Mouse (Mus musculus) embryonic fibroblast, embryonic 13.5 days (primary cell): Measurements from ENCODE around the gene R3hcc1l. TPM values are rescaled to one million over a fixed set of nuclear protein-coding genes. Genes with fewer than 3 reads are reported as not detected.

Experiments
- H3K27ac ChIP-seq: 2 replicates; pipeline ENCODE4 v1.5.1; 2012; ENCODE audit warnings: low read length, control low read depth, inconsistent platforms; ENCODE audit not compliant: insufficient read depth
- H3K4me1 ChIP-seq: 2 replicates; pipeline ENCODE4 v1.6.1; 2011; ENCODE audit warnings: low read length; ENCODE audit not compliant: control insufficient read depth, insufficient read depth
- H3K4me3 ChIP-seq: 2 replicates; pipeline ENCODE4 v1.5.1; 2011; ENCODE audit warnings: mild to moderate bottlenecking, control low read depth, low read length; ENCODE audit not compliant: insufficient read depth
- CTCF ChIP-seq: IDR thresholded peaks from 2 replicates; pipeline ENCODE4 v1.5.1; 2011; ENCODE audit warnings: mild to moderate bottlenecking, control low read depth, low read length, moderate library complexity, borderline replicate concordance; ENCODE audit not compliant: insufficient read depth
- POLR2A ChIP-seq: IDR thresholded peaks from 2 replicates; pipeline ENCODE4 v1.6.1; 2011; ENCODE audit warnings: low read depth, mild to moderate bottlenecking, control low read depth, low read length, moderate library complexity
- polyA plus RNA-seq: library from polyadenylated mRNA; stranded (reverse); fragments of >200 nt; gene quantifications from 2 replicates; pipeline ENCODE4 v1.2.4, GENCODE M21; 2011; ENCODE audit warnings: low read depth; ENCODE audit not compliant: missing spikeins, insufficient read length

Gene R3hcc1l
- polyA plus RNA-seq, 1 experiment: 31.8 TPM

- Histone ChIP-seq H3K4me1 (peaks cover 4% of the 10 kb centered on the region; the same call in 1 of the 2 replicates), H3K27ac (no peak overlapping the region), H3K4me3 (no peak overlapping the region)
- TF ChIP-seq POLR2A: no peak
Measured at GRCm38 (mm10) chr19:42611746-42612145, 93.2 kb downstream of the R3hcc1l start.

DNA sequence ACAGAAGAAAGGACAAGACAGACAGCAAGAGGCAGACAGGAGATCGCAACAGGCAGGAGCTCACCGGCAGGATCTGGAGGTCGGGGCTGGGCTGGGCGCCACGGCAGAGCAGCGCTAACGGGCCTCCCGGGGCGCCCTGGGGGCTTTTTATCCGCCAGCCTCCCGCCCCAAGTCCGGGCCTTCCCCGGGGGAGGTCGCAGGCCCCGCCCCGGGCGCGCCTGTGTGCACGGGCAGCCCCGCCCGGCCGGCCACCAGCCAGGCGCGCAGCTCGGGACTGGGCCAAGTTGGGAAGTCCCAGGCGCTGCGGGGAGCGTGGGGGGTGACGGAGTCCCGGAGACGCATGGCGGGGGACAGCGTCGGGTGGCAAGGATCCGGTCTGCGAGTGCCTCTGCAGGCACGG is 94.1 kb downstream of the R3hcc1l start, which contains the start of gene Loxl4:
TSS of gene Loxl4 (minus strand) at position 160 of the 400 bp plus-strand sequence.
- peaks cover 4% of the 10 kb centered on the region; the same call in 1 of the 2 replicates for H3K4me1 ChIP-seq
- no peak for TF ChIP-seq CTCF
- peak; percentile 56 for TF ChIP-seq POLR2A
- peak within 1 kb of the TSS; percentile 48 for H3K4me3 ChIP-seq
- H3K27ac ChIP-seq: peak within 1 kb of the TSS; percentile 24; the same call in 1 of the 2 replicates

DNA sequence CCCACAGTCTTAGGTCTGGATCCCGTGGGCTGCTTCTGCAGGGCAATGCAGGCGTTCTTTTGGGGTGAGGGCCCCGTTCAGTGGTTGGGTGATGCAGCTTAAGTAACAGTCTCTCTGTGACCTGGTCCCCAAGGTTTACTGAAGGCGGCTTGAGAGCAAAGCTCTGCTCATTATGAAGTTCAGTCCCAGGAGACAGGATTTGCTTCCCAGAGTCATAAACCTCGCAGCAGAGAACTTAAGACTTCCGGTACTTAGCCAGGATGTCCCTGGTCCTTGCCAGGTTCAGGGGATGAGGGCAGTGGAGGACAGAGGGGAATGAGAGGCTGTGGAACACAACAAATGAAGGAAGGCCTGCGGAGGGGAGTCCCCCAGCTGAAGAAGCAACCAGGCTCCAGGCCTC is 94.6 kb downstream of the R3hcc1l start:
- no peak for TF ChIP-seq CTCF
- H3K4me1 ChIP-seq: peaks cover 4% of the 10 kb centered on the region; the same call in 1 of the 2 replicates
- no peak overlapping the region for H3K27ac ChIP-seq
- H3K4me3 ChIP-seq: peak overlapping the region; percentile 3; the same call in 1 of the 2 replicates

DNA sequence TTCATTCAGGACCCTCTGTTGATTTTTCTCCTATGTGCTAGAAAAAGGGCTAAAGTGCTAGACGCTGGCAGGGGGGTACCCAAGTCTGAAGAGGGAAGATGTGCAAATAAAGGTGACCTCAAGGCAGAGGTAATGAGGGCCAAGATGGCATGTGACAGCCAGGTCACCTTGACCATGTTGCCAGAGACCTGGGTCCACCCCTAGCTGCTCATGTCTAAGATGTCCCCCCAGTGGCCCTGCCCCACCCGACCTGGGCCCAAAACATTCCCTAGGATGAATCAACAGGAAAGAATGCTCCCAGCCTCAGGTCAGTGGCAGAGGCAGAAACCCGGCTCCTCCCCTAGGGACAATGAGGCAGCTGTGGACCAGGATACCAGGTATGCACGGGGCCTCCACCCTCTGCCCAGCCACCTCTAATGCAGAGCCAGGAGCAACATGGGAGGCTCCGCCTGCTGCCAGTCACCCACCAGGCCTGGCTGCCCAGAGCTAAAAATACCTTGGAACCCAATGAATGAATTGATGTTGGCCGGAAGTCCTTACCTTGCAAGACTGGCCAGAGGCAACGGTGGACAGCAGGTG is 95.2 kb downstream of the R3hcc1l start:
- H3K4me3 ChIP-seq: no peak overlapping the region
- no peak for TF ChIP-seq POLR2A
- H3K27ac ChIP-seq: no peak overlapping the region
- H3K4me1 ChIP-seq: peaks cover 4% of the 10 kb centered on the region; the same call in 1 of the 2 replicates

DNA sequence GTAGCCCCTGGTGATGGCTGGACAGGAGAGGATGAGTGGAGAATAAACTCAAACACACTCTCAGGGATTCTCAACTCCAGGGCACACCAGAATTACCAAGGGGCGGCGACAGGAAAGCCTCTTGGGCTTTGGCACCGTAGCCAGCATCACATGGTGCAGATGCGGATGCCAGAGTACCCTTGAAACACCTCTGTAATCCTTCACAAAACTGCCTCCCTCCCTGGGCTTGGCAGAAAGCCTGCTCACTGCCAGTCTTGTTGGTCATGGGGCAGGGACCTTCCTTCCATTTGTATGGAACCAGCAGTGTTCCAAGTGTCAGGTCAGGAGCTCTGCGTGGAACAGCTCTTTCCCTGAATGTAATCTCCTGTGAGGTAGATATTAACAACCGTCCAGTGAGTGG is 109.5 kb downstream of the R3hcc1l start:
- no peak overlapping the region for H3K4me3 ChIP-seq
- TF ChIP-seq POLR2A: no peak
- TF ChIP-seq CTCF: no peak
- no peak overlapping the region for H3K27ac ChIP-seq
- H3K4me1 ChIP-seq: peaks cover 7% of the 10 kb centered on the region

GRCm38 (mm10) chr19:42631541-42631961 is 113.0 kb downstream of the R3hcc1l start:
- Histone ChIP-seq H3K4me3 (no peak overlapping the region), H3K27ac (no peak overlapping the region), H3K4me1 (peaks cover 7% of the 10 kb centered on the region)
- TF ChIP-seq CTCF: no peak
- 0 out of 2 replicates have a peak, but pooled peaks have one; percentile 15 for TF ChIP-seq POLR2A

- H3K4me3 ChIP-seq: no peak overlapping the region
- TF ChIP-seq CTCF (no peak), POLR2A (no peak)
- 0 out of 2 replicates have a peak overlapping the region, but pooled peaks have one; percentile 1 for H3K27ac ChIP-seq
- H3K4me1 ChIP-seq: peaks cover 7% of the 10 kb centered on the region
Measured at GRCm38 (mm10) chr19:42632301-42632700, 113.7 kb downstream of the R3hcc1l start.

DNA sequence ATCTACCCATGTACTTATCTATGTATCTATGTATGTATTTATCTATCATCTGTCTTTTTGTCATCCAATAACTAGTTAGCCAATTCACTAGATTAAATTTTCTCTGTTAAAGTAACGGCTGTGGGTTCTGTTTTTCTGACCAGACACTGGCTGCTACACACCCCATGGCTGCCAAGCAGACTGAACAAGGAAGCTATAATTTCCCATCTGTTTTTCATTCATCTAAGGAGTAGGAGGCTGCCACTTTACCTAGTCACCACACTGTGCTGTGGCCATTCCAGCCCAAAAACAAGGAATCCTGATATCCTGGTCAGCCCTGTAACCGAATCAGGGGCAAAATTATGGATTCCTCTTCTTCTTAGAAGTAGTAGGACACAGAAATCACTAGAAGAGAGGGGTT is 115.1 kb downstream of the R3hcc1l start:
- Histone ChIP-seq H3K4me3 (no peak overlapping the region), H3K27ac (no peak overlapping the region), H3K4me1 (peaks cover 7% of the 10 kb centered on the region)
- TF ChIP-seq POLR2A: no peak
- no peak for TF ChIP-seq CTCF

GRCm38 (mm10) chr19:42636631-42637030 is 118.1 kb downstream of the R3hcc1l start:
- Histone ChIP-seq H3K4me1 (peaks cover 11% of the 10 kb centered on the region; the same call in 1 of the 2 replicates), H3K27ac (no peak overlapping the region), H3K4me3 (no peak overlapping the region)
- TF ChIP-seq POLR2A (no peak), CTCF (no peak)

- no peak overlapping the region for H3K4me3 ChIP-seq
- peaks cover 8% of the 10 kb centered on the region; the same call in 1 of the 2 replicates for H3K4me1 ChIP-seq
- TF ChIP-seq POLR2A (no peak), CTCF (no peak)
- peak overlapping the region; percentile 24 for H3K27ac ChIP-seq
Measured at GRCm38 (mm10) chr19:42638604-42639481, 120.3 kb downstream of the R3hcc1l start.
